Mouse (Mus musculus) liver, embryonic 15.5 days (tissue): ENCODE measurements around the gene Vmn2r80. TPM values are rescaled to one million over a fixed set of nuclear protein-coding genes. Genes with fewer than 3 reads are reported as not detected.

ENCODE experiments used
- ATAC-seq: fragments of 200-750 bp; cut with Nextera tagmentation; 2 replicates; pipeline ENCODE4 v1.8.0; 2017; ENCODE audit warnings: moderate number of reproducible peaks, mild to moderate bottlenecking, moderate library complexity; ENCODE audit not compliant: insufficient read depth
- H3K27ac ChIP-seq: fragments of 300-500 bp; sonication (generic); replicated peaks from 2 replicates; pipeline ENCODE4 v1.5.1; 2015; ENCODE audit warnings: mild to moderate bottlenecking, inconsistent platforms
- H3K27me3 ChIP-seq: fragments of 300-500 bp; sonication (generic); 2 replicates; pipeline ENCODE4 v1.6.1; 2015; ENCODE audit warnings: mild to moderate bottlenecking, inconsistent platforms
- H3K36me3 ChIP-seq: fragments of 300-500 bp; sonication (generic); replicated peaks from 2 replicates; pipeline ENCODE4 v1.6.1; 2015; ENCODE audit warnings: moderate library complexity, mild to moderate bottlenecking, inconsistent platforms
- H3K4me1 ChIP-seq: fragments of 300-500 bp; sonication (generic); replicated peaks from 2 replicates; pipeline ENCODE4 v1.6.1; 2015; ENCODE audit warnings: inconsistent platforms
- H3K4me2 ChIP-seq: fragments of 300-500 bp; sonication (generic); 2 replicates; pipeline ENCODE4 v1.6.1; 2015; ENCODE audit warnings: moderate library complexity, mild to moderate bottlenecking, inconsistent platforms
- H3K4me3 ChIP-seq: fragments of 300-500 bp; sonication (generic); replicated peaks from 2 replicates; pipeline ENCODE4 v1.5.1; 2015; ENCODE audit warnings: mild to moderate bottlenecking, inconsistent platforms
- H3K9ac ChIP-seq: fragments of 300-500 bp; sonication (generic); 2 replicates; pipeline ENCODE4 v1.6.1; 2015; ENCODE audit warnings: moderate library complexity, mild to moderate bottlenecking, inconsistent platforms
- H3K9me3 ChIP-seq: fragments of 300-500 bp; sonication (generic); replicated peaks from 2 replicates; pipeline ENCODE4 v1.6.1; 2016; ENCODE audit warnings: inconsistent platforms
- WGBS: fragments of 180-500 bp; shearing (Covaris S2); methylation state at CpG from one replicate; pipeline ENCODE4 v1.1.7; 2015; ENCODE audit warnings: mixed read lengths; ENCODE audit not compliant: insufficient replicate concordance; 5-methylcytosine and 5-hydroxymethylcytosine counted together
- polyA plus RNA-seq: library from polyadenylated mRNA; unstranded; fragments of >200 nt; fragmentation: Nextera tagmentation; extraction: Ambion mirVana; gene quantifications from 2 replicates; pipeline ENCODE4 v1.2.1, GENCODE M21; 2015

Vmn2r80 gene
- polyA plus RNA-seq, 1 experiment from 2014 or later = not detected

DNA sequence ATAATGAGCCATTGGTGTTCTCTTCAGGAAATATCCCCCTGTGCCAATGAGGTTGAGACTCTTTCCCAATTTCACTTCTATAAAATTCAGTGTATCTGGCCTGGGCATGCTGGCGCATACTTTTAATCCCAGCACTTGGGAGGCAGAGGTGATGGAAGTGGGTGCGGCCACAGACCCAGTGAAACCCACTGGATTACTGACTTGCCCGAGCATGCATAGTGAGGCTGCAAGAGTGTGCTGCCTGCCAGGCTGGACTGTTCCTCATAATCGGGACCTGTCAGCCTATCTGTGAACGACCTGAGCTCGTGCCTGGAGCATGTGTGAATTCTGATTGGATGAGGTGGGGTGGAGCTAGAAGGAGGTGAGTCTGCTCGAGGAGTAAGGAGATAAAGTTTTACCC is 73.6 kb downstream of the Vmn2r80 start:
- Histone ChIP-seq H3K36me3 (no peaks in the 10 kb centered on the region), H3K9ac (no peak overlapping the region), H3K4me2 (no peak overlapping the region), H3K27me3 (no peaks in the 10 kb centered on the region), H3K4me3 (no peak overlapping the region), H3K9me3 (no peaks in the 10 kb centered on the region), H3K4me1 (no peaks in the 10 kb centered on the region), H3K27ac (no peak overlapping the region)
- no peak for ATAC-seq
- 54% methylated on average over 7 of the region's 7 CpGs for WGBS

Other genes with a start within 250 kb of the Vmn2r80 start
- gene Olfr1354, start 235.6 kb upstream of the Vmn2r80 start, polyA plus RNA-seq = not detected in 2 replicates
- not detected in 2 replicates for gene Olfr8, start 198.1 kb upstream of the Vmn2r80 start, polyA plus RNA-seq
- not detected in 2 replicates for gene Olfr1353, start 185.5 kb upstream of the Vmn2r80 start, polyA plus RNA-seq
- not detected in 2 replicates for gene Olfr1352, start 167.7 kb upstream of the Vmn2r80 start, polyA plus RNA-seq
- gene Olfr1351, start 136.3 kb upstream of the Vmn2r80 start, polyA plus RNA-seq = not detected in 2 replicates
- gene Olfr57, start 120.0 kb upstream of the Vmn2r80 start, polyA plus RNA-seq = not detected in 2 replicates
- 2.8 and 3.5 TPM in 2 replicates for gene 2610008E11Rik, start 51.2 kb upstream of the Vmn2r80 start, polyA plus RNA-seq
- not detected in 2 replicates for gene Vmn2r81, start 98.9 kb downstream of the Vmn2r80 start, polyA plus RNA-seq
- not detected in 2 replicates for gene Vmn2r82, start 207.8 kb downstream of the Vmn2r80 start, polyA plus RNA-seq